Mouse (Mus musculus): Measurements from ENCODE around the gene Sipa1l2. TPM values are rescaled to one million over a fixed set of nuclear protein-coding genes. Genes with fewer than 3 reads are reported as not detected.

Gene Sipa1l2
- polyA plus RNA-seq, 1 experiment from 2014 or later: 4.9 TPM

Other genes starting within 250 kb of the Sipa1l2 start
- gene Map10, start 100.0 kb upstream of the Sipa1l2 start, polyA plus RNA-seq (2015; fragmentation: Nextera tagmentation; extraction: Ambion mirVana): 3.5 and 3.7 TPM in 2 replicates
- gene Ntpcr, start 160.2 kb upstream of the Sipa1l2 start, polyA plus RNA-seq (2015; fragmentation: Nextera tagmentation; extraction: Ambion mirVana): 30.8 and 32.9 TPM in 2 replicates